12 mouse cellular contexts compared by ENCODE assay signal in the genomic region with DNA sequence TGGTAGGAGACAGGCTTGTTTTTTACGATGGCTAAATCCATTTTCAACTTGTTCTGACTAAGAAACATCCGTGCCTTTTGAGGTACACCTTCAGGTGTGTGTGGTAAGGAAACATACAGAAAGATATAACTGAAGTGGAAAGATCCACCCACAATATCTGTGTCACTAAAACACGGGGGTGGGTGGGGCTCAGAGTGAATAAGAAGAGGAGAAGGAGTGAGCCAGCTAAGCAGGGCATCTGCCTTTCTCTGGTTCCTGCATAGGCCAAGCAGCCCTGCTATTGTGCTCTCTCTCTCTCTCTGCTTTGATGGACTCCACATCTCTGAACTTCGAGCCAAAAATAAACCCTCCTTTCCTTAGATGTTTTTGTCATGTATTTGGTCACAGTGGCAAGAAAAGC.
"Had no signal": no experiment of that assay in that cellular context is flagged by ENCODE, and none has a peak within 500 bp of the region (broad histone marks: within the 10 kb centered on the region; RNA-seq: fewer than 3 reads in every experiment).

No protein-coding gene starts in this region.

- ATAC-seq: midbrain, embryonic 16.5 days had no signal

- DNase-seq: lung, adult 18-20 months; lung, embryonic 14.5 days; lung, postnatal 10 days; lung, postnatal 4 days; midbrain, embryonic 14.5 days; retina, postnatal 1 day; right cerebral cortex, postnatal 14 days; spleen, adult 18-20 months; thymus, adult 18-20 months; thymus, postnatal 14 days; thymus, postnatal 36 days had no signal
